Mouse (Mus musculus): ENCODE results near the gene Fasl.

The Fasl gene

GRCm38 (mm10) chr1:161756547-161756946, 31.7 kb downstream of the Fasl start:
- no peak for DNase-seq

- no peak for DNase-seq
These were observed 37.0 kb downstream of the Fasl start for GRCm38 (mm10) chr1:161751311-161751710.

GRCm38 (mm10) chr1:161750471-161751041, 37.7 kb downstream of the Fasl start:
- DNase-seq = no peak

GRCm38 (mm10) chr1:161748685-161749084, 39.6 kb downstream of the Fasl start:
- DNase-seq = no peak

- DNase-seq = peak; percentile 84
These were observed 40.2 kb downstream of the Fasl start for GRCm38 (mm10) chr1:161748138-161748537.

- no peak for DNase-seq
These were observed 41.6 kb downstream of the Fasl start for GRCm38 (mm10) chr1:161746542-161747302.

GRCm38 (mm10) chr1:161744855-161745254, 43.4 kb downstream of the Fasl start:
- DNase-seq = no peak

GRCm38 (mm10) chr1:161744209-161744608, 44.1 kb downstream of the Fasl start:
- DNase-seq = no peak

- DNase-seq = no peak
These were observed 45.6 kb downstream of the Fasl start for GRCm38 (mm10) chr1:161742481-161743267.

GRCm38 (mm10) chr1:161736848-161737247, 51.4 kb downstream of the Fasl start:
- no peak for DNase-seq

GRCm38 (mm10) chr1:161736255-161736654, 52.0 kb downstream of the Fasl start:
- no peak for DNase-seq

GRCm38 (mm10) chr1:161735465-161736046, 52.7 kb downstream of the Fasl start:
- peak; percentile 74 for DNase-seq

- DNase-seq = peak; percentile 32
These were observed 53.5 kb downstream of the Fasl start for GRCm38 (mm10) chr1:161734741-161735211.

- DNase-seq = no peak
These were observed 54.0 kb downstream of the Fasl start for GRCm38 (mm10) chr1:161734314-161734713.
